Comparison of ENCODE assay signal across 11 mouse cellular contexts in the genomic region with DNA sequence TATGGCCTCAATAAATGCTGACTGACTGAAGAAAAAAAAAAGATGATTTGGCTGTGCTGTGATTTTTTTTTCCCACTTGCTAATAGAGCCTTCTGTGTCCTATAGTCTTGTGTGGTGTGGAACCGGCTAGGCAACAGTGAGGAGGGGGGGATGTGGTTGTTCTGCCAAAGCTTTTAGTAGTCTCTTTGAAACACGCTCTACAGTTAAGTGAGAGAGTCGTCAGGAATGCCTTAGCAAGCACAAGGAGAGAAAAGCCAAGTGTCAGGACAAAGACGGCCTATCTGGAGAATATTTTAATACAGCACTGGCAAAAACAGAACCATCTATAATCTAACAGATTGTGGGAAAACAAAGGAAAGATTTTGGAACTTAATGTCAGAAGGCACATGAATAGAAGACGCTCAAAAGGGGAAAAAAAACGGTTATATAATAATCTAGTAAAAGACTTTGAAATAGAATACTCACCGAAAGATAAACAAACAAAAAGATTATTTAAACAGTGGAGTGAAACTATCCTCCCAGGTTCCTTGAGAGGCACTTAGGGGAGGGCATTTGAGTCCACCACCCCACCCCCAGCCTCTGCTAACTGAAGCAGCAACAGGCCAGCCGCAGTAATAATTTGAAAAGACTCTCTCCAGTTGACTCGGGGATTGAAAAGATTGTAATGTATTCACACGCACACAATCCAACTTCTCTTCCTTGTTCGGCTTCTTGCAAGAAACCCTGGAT. TPM values are rescaled to one million over a fixed set of nuclear protein-coding genes. Genes with fewer than 3 reads are reported as not detected.
DNase-seq lines count a peak whose midpoint lies in the region; ATAC-seq and TF ChIP-seq lines count a peak whose summit lies in the region.
"Had no signal": no experiment of that assay in that cellular context is flagged by ENCODE, and none has a peak within 500 bp of the region (broad histone marks: within the 10 kb centered on the region; RNA-seq: fewer than 3 reads in every experiment).

No protein-coding gene starts in this region.

- peaks cover 12% of the 10 kb centered on the region for H3K4me1 ChIP-seq in kidney, adult 2 months (ENCODE audit: control insufficient read depth, insufficient read depth, low read length)
- H3K4me1 ChIP-seq in lung, embryonic 16.5 days (replicated peaks; ENCODE audit: control insufficient read depth, insufficient read depth, low read length) = peaks cover 32% of the 10 kb centered on the region
- peaks cover 35% of the 10 kb centered on the region for H3K4me1 ChIP-seq in limb, embryonic 10.5 days

- no peak for TF ChIP-seq CTCF in kidney, adult 2 months (conservative IDR thresholded peaks at IDR 0.05; ENCODE audit: insufficient read depth, insufficient read length, low read depth, low read length)

- H3K4me3 ChIP-seq in kidney, adult 2 months (ENCODE audit: insufficient read depth, low read depth, low read length) = no peak overlapping the region
- no peak overlapping the region for H3K4me3 ChIP-seq in lung, embryonic 16.5 days (ENCODE audit: low read length)
- H3K4me3 ChIP-seq in limb, embryonic 10.5 days = no peak overlapping the region
- H3K4me3 ChIP-seq: myocyte had no signal

- H3K4me2 ChIP-seq in lung, embryonic 16.5 days (ENCODE audit: low read depth, low read length) = 0 out of 2 replicates have a peak overlapping the region, but pooled peaks have one; percentile 3

- ATAC-seq in lung, embryonic 16.5 days (ENCODE audit: low read depth) = peak; percentile 87

- peak overlapping the region; percentile 55; the same call in 1 of the 2 replicates for H3K9ac ChIP-seq in lung, embryonic 16.5 days (ENCODE audit: low read length)

- TF ChIP-seq POLR2A in kidney, adult 2 months (IDR thresholded peaks at IDR 0.05; ENCODE audit: low read depth, low read length) = no peak

- H3K27me3 ChIP-seq in kidney, adult 2 months (replicated peaks; ENCODE audit: control insufficient read depth, insufficient read depth, low read length) = no peaks in the 10 kb centered on the region
- no peaks in the 10 kb centered on the region for H3K27me3 ChIP-seq in lung, embryonic 16.5 days (ENCODE audit: control insufficient read depth, insufficient read depth, low read depth, low read length)
- peaks cover 13% of the 10 kb centered on the region; the same call in 1 of the 2 replicates for H3K27me3 ChIP-seq in limb, embryonic 10.5 days (ENCODE audit: low read depth, poor library complexity, severe bottlenecking)
- H3K27me3 ChIP-seq: CH12.LX had no signal

- H3K9me3 ChIP-seq in lung, embryonic 16.5 days (ENCODE audit: control insufficient read depth, low read length) = no peaks in the 10 kb centered on the region
- no peaks in the 10 kb centered on the region for H3K9me3 ChIP-seq in limb, embryonic 10.5 days (replicated peaks)

- DNase-seq in kidney, adult 2 months = peak; percentile 44
- no peak for DNase-seq in kidney, adult 18-20 months
- DNase-seq in urinary bladder, postnatal 14 days (ENCODE audit: low spot score) = peak; percentile 24
- no peak for DNase-seq in urinary bladder, postnatal 10 days (ENCODE audit: low spot score)
- DNase-seq in limb, embryonic 10.5 days (ENCODE audit: low spot score) = no peak
- DNase-seq in urinary bladder, postnatal 4 days (ENCODE audit: low spot score in 2 of 2) = no peak
- DNase-seq: cerebellum, adult 2 months; right cerebral cortex, postnatal 25 days had no signal

- H3K36me3 ChIP-seq in kidney, adult 2 months (ENCODE audit: control insufficient read depth, insufficient read depth, low read length) = no peaks in the 10 kb centered on the region
- H3K36me3 ChIP-seq in lung, embryonic 16.5 days (ENCODE audit: control insufficient read depth, insufficient read depth, low read length) = no peaks in the 10 kb centered on the region
- H3K36me3 ChIP-seq in limb, embryonic 10.5 days = no peaks in the 10 kb centered on the region

- no peak overlapping the region for H3K27ac ChIP-seq in kidney, adult 2 months (ENCODE audit: insufficient read depth, low read depth, low read length)
- peak overlapping the region; percentile 74 for H3K27ac ChIP-seq in lung, embryonic 16.5 days (ENCODE audit: low read length)
- H3K27ac ChIP-seq in limb, embryonic 10.5 days = no peak overlapping the region

- 45% methylated on average over 11 of the region's 11 CpGs for WGBS in kidney, adult 2 months
- WGBS in lung, embryonic 16.5 days = 11% methylated on average over 11 of the region's 11 CpGs
- 60% methylated on average over 11 of the region's 11 CpGs for WGBS in limb, embryonic 10.5 days

RNA-seq across cellular contexts. Expression of a gene that starts 16.9 kb away (rescaled TPM):
- 20.0 and 22.5 TPM in 2 replicates for polyA plus RNA-seq in kidney, adult 2 months (2012; rRNA removed)
- 12.0 and 12.7 TPM in 2 replicates for polyA plus RNA-seq in lung, embryonic 16.5 days (2015; fragmentation: Nextera tagmentation; extraction: Ambion mirVana)
- 11.5 and 11.9 TPM in 2 replicates for polyA plus RNA-seq in limb, embryonic 10.5 days (2016; fragmentation: Nextera tagmentation; extraction: Ambion mirVana)

Comparison
In these comparisons a context has a peak if more than half of its experiments do, and no peak if none do; other contexts are left out.
1. DNase-seq: peak in kidney, adult 2 months (single experiment) and urinary bladder, postnatal 14 days (single experiment); none in kidney, adult 18-20 months (single experiment), urinary bladder, postnatal 10 days (single experiment), limb, embryonic 10.5 days (single experiment) and urinary bladder, postnatal 4 days (0 of 2).